Mouse (Mus musculus) ovary, adult 10 weeks (tissue): ENCODE measurements around the gene Fars2. TPM values are rescaled to one million over a fixed set of nuclear protein-coding genes. Genes with fewer than 3 reads are reported as not detected.

Source experiments
- polyA plus RNA-seq: library from polyadenylated mRNA; stranded (reverse); fragments of 350-450 nt; fragmentation: Illumina TruSeq; extraction: RNeasy Lipid Tissue Mini Kit (QIAGEN cat#74804); gene quantifications from one replicate; pipeline ENCODE4 v1.2.3, GENCODE M21; 2014

Gene Fars2
- 24.3 TPM for polyA plus RNA-seq

DNA sequence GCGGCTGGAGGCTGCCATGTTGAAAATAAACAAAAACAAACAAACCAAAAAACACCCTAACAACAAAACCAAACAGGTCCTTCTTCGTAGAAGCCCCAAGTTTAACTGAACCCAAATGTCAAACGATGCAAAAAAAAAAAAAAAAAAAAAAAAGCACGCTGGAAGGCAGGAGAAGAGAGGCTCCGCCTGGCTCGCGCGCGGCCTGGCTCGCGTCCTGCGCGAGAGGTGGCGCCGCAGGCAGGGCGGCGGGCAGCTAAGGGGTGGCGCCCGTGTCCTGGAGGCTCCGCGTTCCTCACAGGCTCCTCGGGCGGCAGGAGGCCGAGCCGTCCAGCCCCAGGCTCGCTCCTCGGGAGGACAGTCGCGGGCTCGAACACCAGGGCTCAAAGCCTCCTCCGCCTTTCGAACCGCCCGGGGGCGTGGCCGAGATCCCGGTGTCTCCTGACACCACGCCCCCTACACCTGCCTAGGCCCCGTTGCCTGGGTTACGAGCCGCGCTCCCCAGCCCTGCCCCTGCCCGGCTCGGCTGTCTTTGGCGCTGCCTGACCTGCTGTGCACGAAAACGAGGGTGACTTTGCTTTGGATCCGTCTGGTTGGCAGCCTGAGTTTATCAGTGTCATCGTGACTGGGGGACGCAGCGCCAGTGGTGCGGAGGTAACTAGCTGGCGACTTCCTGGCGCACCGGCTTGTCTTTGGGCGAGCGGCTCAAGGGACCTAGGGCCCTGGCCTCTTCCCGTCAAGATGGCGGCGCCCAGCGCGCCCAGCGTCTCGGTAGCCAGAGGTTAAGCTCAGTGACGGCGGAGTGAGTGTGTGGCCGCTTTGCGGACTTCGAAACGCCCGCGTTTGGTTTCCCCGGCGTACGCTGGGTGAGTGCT is at the start of gene Fars2, which contains the start of gene Lyrm4:
Gene Fars2, plus strand, starts transcription at position 270 of the 872 bp plus-strand sequence.
Gene Lyrm4, minus strand, starts transcription at position 384 of the 872 bp plus-strand sequence.

DNA sequence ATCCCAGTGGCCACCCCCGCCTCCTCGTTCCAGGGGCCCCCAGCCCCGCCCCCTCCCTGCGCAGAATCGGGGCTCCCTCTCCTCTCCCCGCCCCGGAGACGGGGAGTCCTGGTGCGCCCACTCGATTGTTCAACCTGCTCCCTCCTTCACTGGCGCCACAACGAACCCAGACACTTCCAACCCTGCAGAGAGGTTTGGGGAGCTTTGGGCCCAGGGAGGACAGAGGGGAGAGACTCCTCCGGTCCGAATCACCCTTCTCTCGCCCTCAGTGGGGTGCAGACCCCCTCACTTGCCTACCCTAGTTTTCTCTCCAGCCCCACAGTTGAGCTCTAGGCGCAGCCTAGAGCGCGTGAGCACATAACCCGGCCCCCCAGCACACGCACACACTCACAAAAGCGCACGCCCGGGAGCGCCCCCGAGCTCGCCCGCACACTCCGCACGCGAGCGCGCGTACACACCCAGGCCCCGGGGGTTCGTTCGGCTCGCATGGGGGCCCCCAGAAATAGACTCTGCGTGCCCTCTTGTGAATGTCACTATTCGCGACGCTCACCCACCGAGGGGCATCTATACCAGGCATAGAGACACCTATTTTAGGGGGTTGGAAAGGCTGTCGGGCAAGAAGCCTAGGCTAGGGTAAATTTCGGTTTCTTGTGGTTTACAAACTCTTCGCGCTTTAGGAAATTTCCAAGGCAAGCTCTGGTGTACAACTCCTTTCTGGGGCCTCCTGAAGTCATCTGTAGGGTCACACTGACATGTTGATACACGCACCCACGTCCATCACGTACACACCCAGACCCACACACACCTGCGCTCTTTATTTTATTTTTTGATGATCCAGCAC is 617.7 kb downstream of the Fars2 start, which contains the start of gene Nrn1:
Gene Nrn1, minus strand, starts transcription at position 401 of the 841 bp plus-strand sequence.

Other genes with a start within 250 kb of the Fars2 start
- 19.2 TPM for gene Rpp40, start 211.1 kb upstream of the Fars2 start, polyA plus RNA-seq
- gene Ppp1r3g, start 158.6 kb upstream of the Fars2 start, polyA plus RNA-seq: not detected
- gene Lyrm4, start 114 bp downstream of the Fars2 start, polyA plus RNA-seq: 29.8 TPM